Mouse (Mus musculus) midbrain, embryonic 13.5 days (tissue): ENCODE data around the gene 1600015I10Rik. TPM values are rescaled to one million over a fixed set of nuclear protein-coding genes. Genes with fewer than 3 reads are reported as not detected.
"Not testable (repeated sequence)": the region's sequence is repeated elsewhere in the genome, so short reads cannot be mapped to it uniquely, and the experiment has no call there.

Experiments
- ATAC-seq: fragments of 200-750 bp; cut with Nextera tagmentation; 2 replicates; pipeline ENCODE4 v1.8.0; 2017; ENCODE audit warnings: mild to moderate bottlenecking, moderate TSS enrichment, moderate library complexity
- H3K27ac ChIP-seq: fragments of 300-500 bp; sonication (generic); 2 replicates; pipeline ENCODE4 v1.5.1; 2015; ENCODE audit warnings: inconsistent platforms, mild to moderate bottlenecking, moderate library complexity
- H3K27me3 ChIP-seq: fragments of 300-500 bp; sonication (generic); 2 replicates; pipeline ENCODE4 v1.6.1; 2015; ENCODE audit warnings: mild to moderate bottlenecking, inconsistent platforms
- H3K36me3 ChIP-seq: fragments of 300-500 bp; sonication (generic); 2 replicates; pipeline ENCODE4 v1.6.1; 2015; ENCODE audit warnings: mild to moderate bottlenecking, inconsistent platforms
- H3K4me1 ChIP-seq: fragments of 300-500 bp; sonication (generic); replicated peaks from 2 replicates; pipeline ENCODE4 v1.6.1; 2015; ENCODE audit warnings: inconsistent platforms
- H3K4me2 ChIP-seq: fragments of 300-500 bp; sonication (generic); replicated peaks from 2 replicates; pipeline ENCODE4 v1.6.1; 2015; ENCODE audit warnings: moderate library complexity, mild to moderate bottlenecking, inconsistent platforms
- H3K4me3 ChIP-seq: fragments of 300-500 bp; sonication (generic); replicated peaks from 2 replicates; pipeline ENCODE4 v1.5.1; 2015; ENCODE audit warnings: mild to moderate bottlenecking, inconsistent platforms
- H3K9ac ChIP-seq: fragments of 300-500 bp; sonication (generic); replicated peaks from 2 replicates; pipeline ENCODE4 v1.6.1; 2015; ENCODE audit warnings: mild to moderate bottlenecking, inconsistent platforms
- H3K9me3 ChIP-seq: fragments of 300-500 bp; sonication (generic); 2 replicates; pipeline ENCODE4 v1.6.1; 2016; ENCODE audit warnings: mild to moderate bottlenecking, inconsistent platforms
- WGBS: fragments of 180-500 bp; shearing (Covaris S2); methylation state at CpG from one replicate; pipeline ENCODE4 v1.1.7; 2015; 5-methylcytosine and 5-hydroxymethylcytosine counted together
- polyA plus RNA-seq: library from polyadenylated mRNA; unstranded; fragments of >200 nt; fragmentation: Nextera tagmentation; extraction: Ambion mirVana; gene quantifications from 2 replicates; pipeline ENCODE4 v1.2.1, GENCODE M21; 2015

The 1600015I10Rik gene
- polyA plus RNA-seq, 1 experiment from 2014 or later = not detected

DNA sequence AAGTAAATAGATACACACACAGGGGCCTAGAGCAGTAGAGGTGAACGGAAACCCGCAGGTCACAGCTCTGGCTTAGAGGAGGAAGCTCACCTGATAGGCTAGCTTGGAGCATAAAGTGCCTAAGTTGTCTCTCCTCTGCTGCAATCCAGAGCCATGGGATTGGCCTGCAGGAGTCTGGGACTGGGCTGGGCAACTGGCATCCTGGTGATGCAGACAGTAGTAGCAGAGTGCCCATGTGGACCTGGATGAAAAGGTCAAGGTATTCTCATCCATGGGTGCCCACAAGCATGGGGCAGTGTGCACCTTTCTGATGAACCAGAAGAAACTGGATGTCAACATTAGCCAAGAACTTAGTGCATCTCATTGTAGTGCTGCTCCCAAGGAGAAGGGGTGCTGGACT, 16.1 kb upstream of the 1600015I10Rik start:
- H3K4me2 ChIP-seq = no peak overlapping the region
- no peaks in the 10 kb centered on the region for H3K27me3 ChIP-seq
- H3K9ac ChIP-seq = no peak overlapping the region
- no peak for ATAC-seq
- H3K27ac ChIP-seq = no peak overlapping the region
- WGBS = 100% methylated on average over 2 of the region's 2 CpGs
- H3K4me3 ChIP-seq = no peak overlapping the region
- no peaks in the 10 kb centered on the region for H3K36me3 ChIP-seq
- H3K4me1 ChIP-seq = no peaks in the 10 kb centered on the region
- H3K9me3 ChIP-seq = no peaks in the 10 kb centered on the region

GRCm38 (mm10) chr6:48949596-48949995, 19.9 kb downstream of the 1600015I10Rik start:
- 76% methylated on average over 2 of the region's 2 CpGs for WGBS
- no peaks in the 10 kb centered on the region for H3K4me1 ChIP-seq
- no peak overlapping the region for H3K9ac ChIP-seq
- no peak overlapping the region for H3K4me2 ChIP-seq
- no peak overlapping the region for H3K27ac ChIP-seq
- H3K4me3 ChIP-seq = no peak overlapping the region
- no peak for ATAC-seq
- H3K36me3 ChIP-seq = no peaks in the 10 kb centered on the region
- H3K9me3 ChIP-seq = no peaks in the 10 kb centered on the region
- no peaks in the 10 kb centered on the region for H3K27me3 ChIP-seq

DNA sequence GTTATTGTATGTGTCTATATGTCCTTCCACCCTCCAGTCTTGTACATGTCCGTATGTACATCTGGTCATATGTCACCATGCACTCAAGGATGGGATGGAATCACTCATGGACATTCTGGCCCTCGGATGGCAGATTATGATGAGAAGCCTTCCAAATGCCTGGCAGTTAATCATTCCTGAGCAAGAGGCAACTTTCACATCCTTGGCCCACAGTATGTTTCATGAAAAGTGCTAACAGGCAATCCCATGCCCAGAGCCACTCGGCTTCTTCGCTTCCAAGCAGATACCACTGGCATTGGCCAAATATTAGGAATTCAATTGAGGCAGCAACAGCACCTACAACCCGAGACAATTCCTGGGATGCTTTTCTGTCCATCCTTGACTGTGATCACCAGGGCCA, 21.0 kb downstream of the 1600015I10Rik start:
- H3K9ac ChIP-seq = no peak overlapping the region
- H3K4me2 ChIP-seq = no peak overlapping the region
- H3K9me3 ChIP-seq = no peaks in the 10 kb centered on the region
- H3K4me3 ChIP-seq = no peak overlapping the region
- no peaks in the 10 kb centered on the region for H3K27me3 ChIP-seq
- no peak for ATAC-seq
- no peaks in the 10 kb centered on the region for H3K4me1 ChIP-seq
- WGBS = 85% methylated on average over 5 of the region's 5 CpGs
- no peak overlapping the region for H3K27ac ChIP-seq
- H3K36me3 ChIP-seq = no peaks in the 10 kb centered on the region

- no peak overlapping the region for H3K9ac ChIP-seq
- no peaks in the 10 kb centered on the region for H3K4me1 ChIP-seq
- WGBS = 96% methylated on average over 6 of the region's 6 CpGs
- no peaks in the 10 kb centered on the region for H3K27me3 ChIP-seq
- H3K9me3 ChIP-seq = no peaks in the 10 kb centered on the region
- no peak overlapping the region for H3K4me2 ChIP-seq
- no peak overlapping the region for H3K4me3 ChIP-seq
- ATAC-seq = no peak
- H3K36me3 ChIP-seq = no peaks in the 10 kb centered on the region
- no peak overlapping the region for H3K27ac ChIP-seq
These were observed 21.9 kb downstream of the 1600015I10Rik start for GRCm38 (mm10) chr6:48951630-48952029.

GRCm38 (mm10) chr6:48953220-48953619, 23.5 kb downstream of the 1600015I10Rik start:
- Histone ChIP-seq H3K36me3 (no peaks in the 10 kb centered on the region), H3K9ac (no peak overlapping the region), H3K4me1 (no peaks in the 10 kb centered on the region), H3K4me2 (no peak overlapping the region), H3K9me3 (no peaks in the 10 kb centered on the region), H3K27ac (no peak overlapping the region), H3K27me3 (no peaks in the 10 kb centered on the region), H3K4me3 (no peak overlapping the region)
- 85% methylated on average over 5 of the region's 5 CpGs for WGBS
- ATAC-seq = no peak

- no peak overlapping the region for H3K4me3 ChIP-seq
- H3K4me2 ChIP-seq = no peak overlapping the region
- no peaks in the 10 kb centered on the region for H3K9me3 ChIP-seq
- H3K27ac ChIP-seq = no peak overlapping the region
- ATAC-seq = no peak
- no peaks in the 10 kb centered on the region for H3K36me3 ChIP-seq
- 78% methylated on average over 5 of the region's 5 CpGs for WGBS
- H3K4me1 ChIP-seq = no peaks in the 10 kb centered on the region
- no peaks in the 10 kb centered on the region for H3K27me3 ChIP-seq
- H3K9ac ChIP-seq = no peak overlapping the region
These were observed 24.5 kb downstream of the 1600015I10Rik start for GRCm38 (mm10) chr6:48954211-48954610.

DNA sequence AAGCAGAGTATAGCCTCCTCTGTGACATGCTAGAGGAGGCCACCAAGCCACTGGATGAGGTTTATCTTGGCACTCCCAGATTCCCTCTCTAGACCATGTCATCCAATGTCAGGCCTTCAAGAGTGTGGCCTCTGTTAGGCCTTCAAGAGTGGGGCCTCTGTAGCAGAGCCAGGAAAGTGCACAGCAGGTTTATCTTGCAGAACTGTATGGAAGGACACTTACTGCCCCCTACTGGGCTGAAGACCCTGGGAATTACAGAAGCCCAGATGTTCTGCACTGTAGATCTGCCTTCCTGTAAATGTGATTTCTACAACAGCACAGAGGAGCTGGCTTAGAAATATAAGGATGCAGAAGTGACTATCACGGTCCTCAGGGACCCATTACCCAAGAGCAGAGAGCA, 25.3 kb downstream of the 1600015I10Rik start:
- Histone ChIP-seq H3K36me3 (no peaks in the 10 kb centered on the region), H3K9ac (no peak overlapping the region), H3K4me1 (no peaks in the 10 kb centered on the region), H3K9me3 (no peaks in the 10 kb centered on the region), H3K27ac (no peak overlapping the region), H3K4me3 (no peak overlapping the region), H3K27me3 (no peaks in the 10 kb centered on the region), H3K4me2 (no peak overlapping the region)
- ATAC-seq = no peak
- WGBS = 58% methylated on average over 1 of the region's 1 CpGs

DNA sequence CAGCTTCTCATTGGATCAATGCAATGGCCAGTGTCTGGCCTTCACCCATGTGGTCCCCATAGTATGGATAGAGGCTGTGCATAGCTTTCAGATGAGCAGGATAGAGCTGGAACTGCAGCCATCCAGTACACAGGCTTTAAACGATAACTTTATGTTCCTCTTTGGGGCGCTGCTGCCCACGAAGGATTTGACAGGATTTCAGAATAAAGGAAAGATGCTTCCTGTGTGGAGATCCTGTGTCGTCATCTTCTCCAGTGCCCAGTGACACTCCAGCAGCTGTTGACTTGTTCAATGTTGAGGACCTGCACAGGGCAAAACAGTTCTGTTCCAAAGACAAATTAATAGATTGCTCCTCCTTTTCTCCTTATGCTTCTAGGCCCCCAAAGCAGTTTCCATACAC, 27.1 kb downstream of the 1600015I10Rik start:
- Histone ChIP-seq H3K27ac (no peak overlapping the region), H3K4me2 (no peak overlapping the region), H3K9me3 (no peaks in the 10 kb centered on the region), H3K9ac (no peak overlapping the region), H3K27me3 (no peaks in the 10 kb centered on the region), H3K4me1 (no peaks in the 10 kb centered on the region), H3K36me3 (no peaks in the 10 kb centered on the region), H3K4me3 (no peak overlapping the region)
- 94% methylated on average over 4 of the region's 4 CpGs for WGBS
- ATAC-seq = no peak

GRCm38 (mm10) chr6:48958053-48958452, 28.4 kb downstream of the 1600015I10Rik start:
- ATAC-seq = no peak
- Histone ChIP-seq H3K36me3 (no peaks in the 10 kb centered on the region), H3K4me3 (no peak overlapping the region), H3K4me2 (no peak overlapping the region), H3K9me3 (no peaks in the 10 kb centered on the region), H3K27me3 (no peaks in the 10 kb centered on the region), H3K27ac (no peak overlapping the region), H3K9ac (no peak overlapping the region), H3K4me1 (no peaks in the 10 kb centered on the region)
- WGBS = 52% methylated on average over 1 of the region's 1 CpGs

DNA sequence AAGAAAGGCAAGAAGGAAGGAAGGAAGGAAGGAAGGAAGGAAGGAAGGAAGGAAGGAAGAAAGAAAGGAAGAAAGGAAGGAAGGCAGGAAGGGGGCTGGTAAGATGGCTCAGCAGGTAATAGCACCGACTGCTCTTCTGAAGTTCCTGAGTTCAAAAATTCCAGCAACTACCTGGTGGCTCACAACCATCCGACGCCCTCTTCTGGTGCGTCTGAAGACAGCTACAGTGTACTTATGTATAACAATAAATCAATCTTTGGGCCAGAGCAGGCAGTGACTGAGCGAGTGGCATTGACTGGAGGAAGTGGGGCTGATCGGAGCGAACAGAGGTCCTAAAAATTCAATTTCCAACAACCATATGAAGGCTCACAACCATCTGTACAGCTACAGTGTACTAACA, 29.5 kb downstream of the 1600015I10Rik start:
- not testable (repeated sequence) for ATAC-seq, H3K4me2 ChIP-seq, H3K27me3 ChIP-seq, H3K4me1 ChIP-seq, H3K4me3 ChIP-seq, H3K9ac ChIP-seq, H3K27ac ChIP-seq, H3K36me3 ChIP-seq, H3K9me3 ChIP-seq
- 30% methylated on average over 7 of the region's 7 CpGs for WGBS

DNA sequence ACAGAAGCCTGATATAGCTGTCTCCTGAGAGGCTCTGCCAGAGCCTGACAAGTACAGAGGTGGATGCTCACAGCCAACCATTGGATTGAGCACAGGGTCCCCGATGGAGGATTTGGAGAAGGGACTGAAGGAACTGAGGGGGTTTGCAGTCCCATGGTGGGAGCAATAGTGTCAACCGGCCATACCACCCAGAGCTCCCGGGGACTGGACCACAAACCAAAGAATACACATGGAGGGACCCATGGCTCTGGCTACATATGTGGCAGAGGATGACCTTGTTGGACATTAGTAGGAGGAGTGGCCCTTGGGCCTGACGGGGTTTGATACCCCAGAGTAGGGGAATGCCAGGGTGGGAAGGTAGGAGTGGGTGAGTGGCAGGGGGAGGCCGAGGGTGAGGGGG, 37.0 kb downstream of the 1600015I10Rik start:
- H3K27me3 ChIP-seq, H3K9me3 ChIP-seq, H3K4me2 ChIP-seq, H3K4me1 ChIP-seq, ATAC-seq, H3K9ac ChIP-seq, H3K36me3 ChIP-seq, H3K27ac ChIP-seq, H3K4me3 ChIP-seq: not testable (repeated sequence)
- 81% methylated on average over 5 of the region's 5 CpGs for WGBS

GRCm38 (mm10) chr6:48967868-48968267, 38.2 kb downstream of the 1600015I10Rik start:
- Histone ChIP-seq H3K27ac (no peak overlapping the region), H3K4me3 (no peak overlapping the region), H3K4me2 (no peak overlapping the region), H3K9ac (no peak overlapping the region), H3K27me3 (no peaks in the 10 kb centered on the region), H3K9me3 (no peaks in the 10 kb centered on the region), H3K36me3 (no peaks in the 10 kb centered on the region), H3K4me1 (no peaks in the 10 kb centered on the region)
- no peak for ATAC-seq

- no peak within 1 kb of the TSS for H3K9ac ChIP-seq
- H3K4me3 ChIP-seq = no peak within 1 kb of the TSS
- no peaks in the 10 kb centered on the region for H3K36me3 ChIP-seq
- H3K4me1 ChIP-seq = no peaks in the 10 kb centered on the region
- ATAC-seq = no peak
- H3K27ac ChIP-seq = no peak within 1 kb of the TSS
- no peaks in the 10 kb centered on the region for H3K27me3 ChIP-seq
- 93% methylated on average over 2 of the region's 2 CpGs for WGBS
- H3K9me3 ChIP-seq = no peaks in the 10 kb centered on the region
- H3K4me2 ChIP-seq = no peak within 1 kb of the TSS
These were observed 45.0 kb downstream of the 1600015I10Rik start, which contains the start of gene Doxl2 for GRCm38 (mm10) chr6:48974663-48975062. Gene Doxl2 (plus strand): TSS chr6:48974963.
